Mouse (Mus musculus) WW6 (cell line): Measurements from ENCODE around the gene B020031M17Rik.
"Not testable (repeated sequence)": the region's sequence is repeated elsewhere in the genome, so short reads cannot be mapped to it uniquely, and the experiment has no call there.

Experiments used
- DNase-seq: peaks from one replicate; pipeline ENCODE4 v3.0.0-alpha.2; 2013; ENCODE audit warnings: low read depth, low spot score

The B020031M17Rik gene

DNA sequence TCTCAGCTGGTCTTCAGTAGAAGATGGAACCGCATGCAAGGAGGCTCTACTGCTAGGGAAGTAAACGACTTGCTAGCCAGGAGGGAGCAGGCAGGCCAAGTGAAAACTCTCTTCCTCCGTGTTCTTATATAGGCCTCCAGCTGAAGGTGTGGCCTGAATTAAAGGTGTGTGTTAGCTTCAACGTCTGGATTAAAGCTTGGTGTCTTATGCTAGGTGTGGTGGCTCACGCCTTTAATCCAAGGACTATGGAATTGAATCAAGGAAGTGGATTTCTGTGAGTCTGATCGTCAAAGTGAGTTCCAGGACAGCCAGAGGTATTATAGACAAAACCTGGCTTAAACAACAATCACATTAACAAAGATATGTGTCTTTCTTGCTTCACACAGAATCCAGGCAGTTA is at the start of gene B020031M17Rik:
B020031M17Rik (minus strand) TSS at position 101 of the 400 bp plus-strand sequence.
- not testable (repeated sequence) for DNase-seq

DNA sequence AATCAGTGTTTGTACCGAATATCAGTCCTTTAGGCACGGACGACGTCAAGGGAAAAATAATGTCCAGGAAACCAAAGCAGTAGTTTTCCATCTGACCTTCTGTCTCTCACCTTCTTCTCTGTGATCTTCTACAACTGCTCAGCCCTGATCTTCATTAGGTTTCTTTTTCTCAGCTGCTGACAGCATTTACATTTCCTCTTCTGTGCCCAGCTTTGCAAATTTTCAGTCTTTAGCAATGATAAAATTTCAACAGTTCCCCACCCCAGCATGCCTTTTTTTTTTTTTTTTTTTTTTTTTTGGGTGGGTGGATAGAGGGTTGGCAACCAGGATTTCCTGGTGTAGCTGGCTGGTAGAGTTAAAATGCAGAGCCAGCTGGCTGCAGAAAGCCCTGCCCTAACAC is 48.6 kb upstream of the B020031M17Rik start:
- DNase-seq, result not testable (repeated sequence)

DNA sequence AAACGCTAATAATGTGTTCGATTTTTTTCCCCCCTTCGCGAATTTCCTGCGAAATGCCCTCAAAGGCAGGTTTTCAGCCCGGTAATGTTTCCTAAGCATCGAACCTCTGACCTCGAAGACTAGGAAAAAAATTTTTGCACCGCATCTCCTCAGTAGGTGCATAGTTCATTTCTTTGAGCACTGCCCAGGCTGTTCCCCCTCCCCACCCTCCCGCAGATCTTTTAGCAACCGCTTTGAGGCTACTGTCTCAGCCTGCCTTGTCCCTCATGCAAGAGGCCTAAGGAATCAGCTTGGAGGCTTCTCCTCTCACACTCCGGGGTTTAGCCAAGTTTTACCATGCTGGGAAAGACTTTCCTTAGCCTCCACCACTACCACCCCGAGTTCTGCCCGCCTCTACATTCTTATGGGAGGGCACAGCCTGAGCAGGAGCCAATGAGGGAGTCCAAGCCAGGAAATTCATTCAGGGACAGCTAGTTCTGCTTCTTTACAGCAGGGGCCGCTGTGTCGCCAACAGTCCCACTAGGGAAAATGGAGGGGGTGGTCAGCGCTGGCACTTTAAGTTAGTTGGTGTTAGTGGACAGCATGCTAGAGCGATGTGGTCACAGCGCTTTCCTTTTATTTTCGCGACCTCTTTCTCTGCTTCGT is 48.0 kb upstream of the B020031M17Rik start:
- not testable (repeated sequence) for DNase-seq

DNA sequence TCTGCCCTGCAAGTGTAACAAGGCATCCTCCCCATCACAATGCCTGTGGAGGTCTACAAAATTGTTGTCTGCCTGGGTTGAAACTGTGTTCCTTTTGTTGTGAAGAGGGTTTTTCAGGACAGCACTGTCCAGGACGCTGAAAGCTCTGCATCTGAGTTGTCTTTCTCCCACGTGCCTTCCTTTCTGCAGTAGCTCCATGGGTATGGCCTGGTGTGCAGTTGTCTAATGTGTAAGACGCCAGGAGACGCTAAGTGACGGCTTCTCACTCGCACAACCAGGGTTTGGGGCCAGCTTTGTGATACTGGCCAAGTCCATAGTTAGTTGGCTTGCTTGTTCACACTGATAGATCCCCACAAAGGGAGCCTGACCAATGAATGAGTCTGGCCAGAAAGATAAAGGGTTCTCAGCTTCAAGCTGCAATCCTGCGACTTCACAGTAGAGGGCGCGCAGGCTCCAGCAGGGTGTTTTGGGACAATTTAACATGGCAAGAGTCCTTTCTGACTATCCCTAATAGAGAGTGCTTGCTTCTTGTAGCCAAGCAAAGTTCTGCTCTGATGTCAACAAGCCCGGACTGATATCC is 41.4 kb upstream of the B020031M17Rik start:
- not testable (repeated sequence) for DNase-seq

DNA sequence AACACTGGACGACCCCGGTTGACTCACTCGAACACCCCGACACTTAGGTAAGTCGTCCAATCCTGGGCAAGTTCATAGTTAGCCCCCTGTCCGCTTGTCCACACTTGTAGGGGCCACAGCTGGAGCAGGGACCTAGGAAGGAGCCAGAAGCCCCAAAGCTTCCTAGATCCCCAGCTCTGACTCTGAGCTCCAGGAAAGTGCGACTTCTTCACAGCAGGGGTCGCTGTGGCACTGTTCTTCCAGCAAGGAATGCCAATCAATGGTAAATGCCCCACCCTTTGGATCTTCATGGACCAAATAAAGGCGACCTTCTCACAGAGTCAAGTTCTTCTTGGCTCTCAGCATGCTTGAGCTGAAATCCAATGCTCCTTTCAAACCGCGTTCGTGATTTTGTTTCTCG is 40.7 kb upstream of the B020031M17Rik start:
- not testable (repeated sequence) for DNase-seq

DNA sequence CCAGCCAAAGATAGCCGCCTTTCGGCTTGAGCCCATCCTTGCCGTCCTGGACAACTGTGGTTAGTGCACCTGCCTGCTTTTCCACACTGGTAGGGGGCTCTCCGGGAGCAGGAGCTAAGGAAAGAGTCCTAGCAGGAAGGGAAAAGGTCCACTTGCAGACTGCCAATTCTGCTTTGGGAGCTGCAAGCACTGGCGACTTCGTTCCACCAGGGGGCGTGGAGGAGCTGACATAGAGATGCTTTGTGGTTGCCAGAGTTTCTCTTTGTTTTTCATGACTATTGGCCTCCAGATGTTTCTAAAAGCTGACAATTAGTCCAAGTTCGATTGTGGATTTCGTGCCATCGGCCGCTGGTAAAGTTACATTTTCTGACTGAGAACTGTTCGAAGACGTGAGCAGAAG is 18.6 kb upstream of the B020031M17Rik start:
- not testable (repeated sequence) for DNase-seq

DNA sequence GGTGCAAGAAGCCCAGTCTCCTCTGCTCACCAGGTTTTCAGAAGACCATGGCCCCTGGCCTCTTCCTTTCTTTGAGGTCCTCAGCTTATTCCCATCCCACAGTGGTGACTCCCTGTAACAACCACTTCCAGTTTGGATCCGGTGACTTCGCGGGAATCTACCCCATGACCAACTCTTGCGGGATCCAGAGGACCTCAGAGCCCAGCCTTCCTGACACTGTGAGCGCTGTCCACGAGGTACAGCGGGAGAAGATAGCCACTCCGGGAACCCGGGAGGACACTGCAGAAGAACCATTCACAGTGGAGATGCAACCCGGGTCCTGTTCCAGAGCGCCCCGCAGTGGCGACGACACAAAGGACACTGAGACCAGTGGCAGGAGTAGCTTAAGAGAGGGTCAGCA is 17.6 kb upstream of the B020031M17Rik start:
- not testable (repeated sequence) for DNase-seq

DNA sequence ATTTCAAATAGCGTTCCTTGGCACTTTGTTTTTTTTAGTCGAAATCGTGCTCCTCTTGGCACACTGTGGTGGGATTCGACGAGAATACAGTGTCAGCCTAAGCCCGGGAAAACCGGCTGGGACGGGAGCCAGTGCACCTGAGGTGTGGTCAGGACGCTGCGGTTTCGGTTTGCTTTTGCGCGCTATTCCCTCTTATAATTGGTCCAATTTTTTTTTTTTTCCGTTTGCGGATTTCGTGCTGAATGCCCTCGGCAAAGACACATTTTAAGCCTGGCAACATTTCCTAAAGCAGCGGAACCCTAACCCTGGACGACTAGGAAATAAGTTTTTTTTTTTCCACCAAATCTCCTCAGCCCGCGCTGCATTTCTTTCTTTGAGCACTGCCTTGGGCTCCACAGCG is 15.4 kb upstream of the B020031M17Rik start:
- not testable (repeated sequence) for DNase-seq

DNA sequence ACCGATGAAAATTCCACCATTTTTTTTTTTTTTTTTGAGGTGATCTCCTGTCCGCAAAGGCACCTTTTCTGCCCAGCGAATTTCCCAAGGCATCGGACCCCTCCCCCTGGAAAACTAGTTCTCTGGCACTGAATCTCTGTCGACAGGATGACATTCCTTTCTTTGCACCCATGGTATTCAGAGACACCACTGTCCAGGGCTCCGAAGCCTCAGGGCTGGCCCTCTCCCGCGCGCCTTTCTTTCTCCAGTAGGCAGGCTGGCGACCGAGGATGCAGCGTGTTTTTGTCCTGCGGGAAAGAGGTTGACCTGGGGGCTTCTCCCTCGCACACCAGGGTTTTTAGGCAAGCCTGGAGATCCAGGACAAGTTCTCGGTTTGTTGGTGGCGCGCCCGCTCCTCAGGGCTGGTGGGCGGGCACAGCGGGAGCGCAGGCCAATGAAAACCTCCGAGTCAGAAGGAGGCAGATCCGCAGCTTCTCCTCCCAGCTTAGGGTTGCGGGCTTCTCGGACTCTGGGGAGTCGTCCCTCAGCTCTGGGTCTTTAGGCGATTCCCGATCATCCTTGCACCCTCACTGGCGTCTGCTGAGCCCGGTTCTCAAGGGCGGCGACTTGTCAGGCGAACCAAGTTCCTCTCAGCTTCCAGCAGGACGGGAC is 14.8 kb upstream of the B020031M17Rik start:
- DNase-seq, result not testable (repeated sequence)

DNA sequence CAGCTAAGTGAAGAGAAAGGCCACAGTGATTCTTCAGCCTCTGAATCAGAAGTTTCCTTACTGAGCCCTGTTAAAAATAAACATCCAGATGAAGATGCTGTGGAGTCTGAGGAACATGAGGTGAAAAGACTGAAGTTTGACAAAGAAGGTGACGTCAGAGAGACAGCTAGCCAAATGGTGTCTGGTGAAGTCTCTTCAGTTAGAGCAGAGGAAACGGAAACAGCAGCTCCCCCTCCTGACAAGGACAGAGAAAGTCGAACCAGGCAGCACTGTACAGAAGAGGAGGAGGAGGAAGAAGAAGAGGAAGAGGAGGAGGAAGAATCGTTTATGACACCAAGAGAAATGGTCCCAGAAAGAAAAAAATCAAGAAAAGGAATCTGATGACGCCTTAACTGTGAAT is 12.2 kb upstream of the B020031M17Rik start:
- not testable (repeated sequence) for DNase-seq

DNA sequence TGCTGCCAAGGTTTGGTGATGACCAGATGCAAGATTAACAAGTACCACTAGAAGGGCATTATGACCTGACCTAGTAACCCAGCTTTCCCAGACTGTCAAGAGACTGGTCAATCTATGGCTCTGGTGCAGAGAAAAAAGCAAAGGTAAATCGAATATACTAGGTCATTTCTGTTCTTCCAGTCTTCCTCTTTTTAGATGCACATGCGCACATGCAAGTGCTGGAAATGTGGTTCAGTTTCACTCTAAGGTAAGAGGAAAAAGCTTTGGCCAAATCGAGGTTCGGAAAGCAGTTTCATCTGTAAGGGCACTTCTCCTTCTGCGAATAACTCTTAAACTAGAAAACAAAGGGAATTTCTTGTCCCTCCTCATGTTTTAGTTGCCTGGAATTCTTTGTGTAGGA is 5.0 kb upstream of the B020031M17Rik start:
- not testable (repeated sequence) for DNase-seq

DNA sequence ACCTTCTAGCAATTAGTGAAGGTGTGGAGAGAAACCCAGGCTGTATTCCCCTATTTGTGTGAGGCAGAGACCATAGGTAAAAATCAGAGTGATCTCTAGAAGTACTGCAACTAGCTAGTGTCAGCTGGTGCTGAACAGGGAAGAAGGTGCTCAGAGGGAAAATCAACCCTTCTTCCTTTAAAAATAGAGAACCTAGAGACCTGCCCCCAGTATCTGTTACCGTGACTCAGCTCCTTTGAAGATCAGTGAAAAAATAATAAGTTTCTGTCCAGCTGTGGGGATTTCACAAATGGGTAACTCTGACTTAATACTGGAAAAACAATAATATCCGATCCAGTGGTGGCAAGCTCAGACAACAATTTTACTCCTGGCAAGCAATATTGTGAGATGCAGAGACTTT is 4.5 kb upstream of the B020031M17Rik start:
- not testable (repeated sequence) for DNase-seq

DNA sequence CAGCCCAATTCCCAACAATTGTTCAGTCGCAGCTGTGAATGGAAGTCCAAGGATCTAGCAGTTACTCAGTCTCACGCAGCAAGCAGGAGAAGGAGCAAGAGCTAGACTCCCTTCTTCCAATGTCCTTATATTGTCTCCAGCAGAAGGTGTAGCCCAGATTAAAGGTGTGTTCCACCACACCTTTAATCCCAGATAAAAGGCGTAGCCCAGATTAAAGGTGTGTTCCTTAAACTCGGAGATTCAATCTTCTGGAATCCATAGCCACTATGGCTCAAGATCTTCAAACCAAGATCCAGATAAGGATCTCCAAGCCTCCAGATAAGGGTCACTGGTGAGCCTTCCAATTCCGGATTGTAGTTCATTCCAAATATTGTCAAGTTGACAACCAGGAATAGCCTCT is 21.4 kb downstream of the B020031M17Rik start, which contains the start of gene Gm21761:
Gm21761 (minus strand) TSS at position 101 of the 400 bp plus-strand sequence.
- DNase-seq, result not testable (repeated sequence)

DNA sequence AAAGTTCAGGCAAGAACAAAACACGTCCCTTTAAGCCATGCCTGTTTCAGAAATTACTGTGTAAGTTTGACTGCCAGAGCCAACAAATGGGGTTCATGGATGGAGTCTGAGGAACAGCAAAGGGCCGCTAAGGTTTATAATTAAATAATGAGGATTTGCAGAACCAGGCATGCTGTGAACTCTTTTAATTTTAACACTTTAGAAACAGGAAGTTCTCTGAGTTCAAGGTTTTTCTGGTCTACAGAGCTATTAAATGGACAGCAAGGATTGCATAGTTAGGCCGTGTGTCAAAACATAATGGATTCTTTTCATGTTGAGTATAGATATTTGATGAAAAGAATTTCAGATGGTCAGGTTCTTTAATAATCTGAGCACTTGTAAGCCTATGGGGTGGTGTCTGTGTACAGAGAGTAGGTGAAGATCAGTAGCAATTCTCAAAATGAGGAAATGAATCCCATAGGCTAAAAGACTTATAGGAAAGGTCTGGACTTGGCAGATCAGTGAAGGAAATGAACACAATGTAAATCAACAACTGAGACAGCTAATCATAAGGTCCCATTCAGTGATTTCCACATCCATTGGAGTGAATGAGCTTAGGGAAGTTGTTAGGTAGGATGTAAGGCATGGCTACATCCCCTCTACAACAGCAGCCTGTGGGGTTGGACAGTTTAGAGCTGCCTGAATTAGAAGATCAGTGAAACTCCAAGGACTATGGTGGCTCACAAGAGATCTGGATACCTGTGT is 25.8 kb downstream of the B020031M17Rik start:
- DNase-seq, result not testable (repeated sequence)

DNA sequence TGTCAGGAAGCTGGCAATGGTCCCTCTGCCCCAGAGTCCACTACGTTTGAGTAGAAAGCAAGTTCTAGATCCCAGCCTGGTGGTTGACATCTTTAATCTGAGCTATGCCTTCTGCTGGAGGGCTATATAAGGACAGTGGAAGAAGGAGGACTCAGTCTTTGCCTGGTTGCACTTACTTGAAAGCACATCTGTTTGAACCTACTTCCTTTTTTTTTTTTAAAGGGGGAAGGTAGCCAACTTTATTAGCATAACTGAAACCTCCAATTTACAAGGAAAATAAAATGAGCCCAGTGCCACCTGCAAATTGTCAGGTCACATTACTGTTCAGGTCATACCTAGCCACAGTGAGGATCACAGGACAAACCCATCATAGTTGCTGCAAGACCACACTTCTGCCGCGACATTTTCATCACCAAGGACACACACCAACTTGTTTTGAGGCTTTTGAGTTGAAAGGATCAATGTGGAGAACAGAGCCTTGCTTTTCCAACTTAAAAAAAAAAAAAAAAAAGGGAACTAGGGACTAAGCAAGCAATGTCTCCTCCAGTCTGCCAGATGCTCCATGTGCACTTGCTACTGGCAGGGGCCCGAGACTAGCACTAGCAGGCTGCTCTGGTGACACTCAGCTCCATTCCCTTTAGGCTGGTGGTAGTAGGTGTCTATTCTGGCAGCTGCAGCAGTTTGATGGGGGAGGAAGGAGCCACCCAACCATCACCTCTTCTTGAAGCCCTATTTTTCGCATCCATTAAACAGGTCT is 33.5 kb downstream of the B020031M17Rik start:
- DNase-seq, result not testable (repeated sequence)

DNA sequence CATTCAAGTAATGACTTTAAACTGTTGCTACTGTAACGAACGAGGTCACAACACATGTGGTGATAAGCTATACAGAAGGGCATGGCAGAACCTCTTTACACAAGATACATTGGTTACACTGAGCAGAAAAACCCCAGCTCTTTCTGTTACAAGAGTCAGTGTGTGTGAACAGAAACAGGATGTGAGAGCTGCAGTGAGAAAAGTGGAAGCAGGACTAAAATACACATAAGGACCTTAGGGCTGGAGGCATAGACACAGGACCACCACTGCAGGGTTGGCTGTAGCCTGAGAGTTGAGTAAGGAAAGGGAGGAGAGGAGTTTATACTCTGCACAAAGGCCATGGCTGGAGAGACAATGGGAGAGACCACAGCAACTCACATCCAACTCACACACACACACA is 34.2 kb downstream of the B020031M17Rik start:
- DNase-seq, result not testable (repeated sequence)
